Mouse (Mus musculus) CD4-positive, CD25-positive, alpha-beta regulatory T cell, adult 9 weeks (primary cell): ENCODE results near the gene Gorasp2. TPM values are rescaled to one million over a fixed set of nuclear protein-coding genes. Genes with fewer than 3 reads are reported as not detected.

ENCODE experiments used
- polyA plus RNA-seq: library from polyadenylated mRNA; unstranded; fragments of 100-300 nt; shearing (Covaris generic); gene quantifications from one replicate; pipeline ENCODE4 v1.2.1, GENCODE M21; 2017

The Gorasp2 gene
- 45.8 TPM for polyA plus RNA-seq

DNA sequence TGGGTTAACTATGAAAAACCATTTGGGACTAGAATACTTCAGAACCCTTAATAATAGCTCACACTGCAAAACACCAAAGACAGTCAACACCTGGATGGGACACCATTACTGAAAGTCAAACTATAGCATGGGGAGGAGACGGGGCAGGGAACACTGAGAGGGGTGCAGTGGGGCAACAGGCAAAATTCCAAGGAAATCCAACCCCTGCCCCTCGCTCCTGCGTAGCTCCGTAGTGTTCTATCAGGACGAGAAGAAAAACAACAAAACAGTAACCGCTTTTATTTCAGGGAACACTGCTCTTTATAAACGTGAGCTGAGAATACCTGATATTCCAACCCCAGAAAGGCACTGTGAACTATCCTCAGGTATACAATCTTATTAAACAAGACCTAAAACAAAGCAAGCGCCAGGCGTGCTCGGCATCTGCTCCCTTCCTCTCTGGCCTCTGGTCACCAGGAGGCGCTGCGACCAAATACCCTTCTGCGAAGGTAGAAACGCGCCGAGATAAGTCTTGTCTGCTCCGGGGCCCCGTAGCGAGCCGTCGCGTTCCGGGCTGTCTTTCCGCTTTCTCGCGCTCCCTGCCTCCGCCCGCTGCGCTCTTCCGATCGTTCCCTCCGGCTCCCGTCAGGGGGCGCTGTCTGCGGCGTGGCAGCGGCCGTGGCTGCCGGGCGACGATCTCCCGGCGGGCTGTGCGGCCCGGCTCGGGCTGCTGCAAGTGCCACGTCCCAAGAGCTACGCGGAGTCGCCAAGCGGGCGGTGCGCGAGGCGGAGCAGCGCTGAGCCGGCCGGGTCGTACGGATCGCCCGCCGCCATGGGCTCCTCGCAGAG is at the start of gene Gorasp2:
TSS of gene Gorasp2 (plus strand) at position 690 of the 828 bp plus-strand sequence.

DNA sequence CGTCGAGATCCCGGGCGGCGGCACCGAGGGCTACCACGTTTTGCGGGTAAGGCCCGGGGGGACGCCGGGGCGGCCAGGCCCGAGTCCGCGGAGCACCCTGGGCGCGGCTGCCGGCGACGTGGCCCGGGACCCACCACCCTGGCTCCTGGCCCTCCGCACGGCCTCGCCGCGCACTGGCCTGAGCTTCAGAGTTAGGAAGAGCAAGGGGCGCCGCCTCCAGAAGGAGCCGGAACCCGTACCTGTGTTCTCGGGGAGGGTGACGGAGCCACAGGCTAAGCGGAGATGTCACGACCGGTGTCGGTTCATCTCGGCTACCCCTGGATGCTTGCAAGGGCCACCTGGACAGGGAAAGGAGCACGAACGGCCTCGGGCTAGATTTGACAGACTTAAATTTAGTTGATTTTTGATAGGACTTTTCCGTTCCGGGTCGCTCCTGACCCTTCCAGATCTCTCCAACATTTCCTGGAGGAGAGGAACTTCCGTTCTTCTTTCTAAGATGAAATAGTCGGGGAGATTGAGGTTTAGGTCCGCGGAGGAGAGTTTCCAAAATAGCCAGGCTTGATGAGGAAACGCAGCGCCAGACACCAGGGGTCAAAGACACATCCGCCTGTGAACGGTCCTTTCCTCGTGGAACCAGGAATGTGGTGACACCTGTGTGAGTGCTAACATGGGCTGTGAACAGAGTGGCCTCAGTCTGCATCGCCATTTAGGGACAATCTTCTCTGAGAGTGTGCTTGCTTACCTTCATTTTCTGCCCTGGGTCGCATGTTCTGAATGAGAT is 529 bp downstream of the Gorasp2 start, which contains the start of gene Gm26558:
TSS of gene Gm26558 (minus strand) at position 394 of the 781 bp plus-strand sequence.

Other genes starting within 250 kb of the Gorasp2 start
- not detected for gene Sp5, start 186.7 kb upstream of the Gorasp2 start, polyA plus RNA-seq
- not detected for gene Erich2, start 152.8 kb upstream of the Gorasp2 start, polyA plus RNA-seq
- gene Gad1, start 108.5 kb upstream of the Gorasp2 start, polyA plus RNA-seq = 0.15 TPM
- gene Gm26558, start 532 bp downstream of the Gorasp2 start, polyA plus RNA-seq = not detected
- gene Tlk1, start 164.2 kb downstream of the Gorasp2 start, polyA plus RNA-seq = 26.2 TPM